Mouse (Mus musculus) lung, postnatal 0 days (tissue): ENCODE data around the gene Gabrg3. TPM values are rescaled to one million over a fixed set of nuclear protein-coding genes. Genes with fewer than 3 reads are reported as not detected.

Experiments used
- ATAC-seq: fragments of 200-750 bp; cut with Nextera tagmentation; 2 replicates; pipeline ENCODE4 v1.8.0; 2017; ENCODE audit warnings: moderate library complexity
- DNase-seq: peaks from one replicate; pipeline ENCODE4 v3.0.0-alpha.2; 2016; ENCODE audit warnings: low spot score
- H3K27ac ChIP-seq: fragments of 300-500 bp; sonication (generic); 2 replicates; pipeline ENCODE4 v1.5.1; 2014; ENCODE audit warnings: antibody characterized with exemption, mild to moderate bottlenecking, low read length, mixed read lengths
- H3K27me3 ChIP-seq: fragments of 300-500 bp; sonication (generic); replicated peaks from 2 replicates; pipeline ENCODE4 v1.6.1; 2014; ENCODE audit warnings: low read length, mixed read lengths; ENCODE audit not compliant: insufficient read depth
- H3K36me3 ChIP-seq: fragments of 300-500 bp; sonication (generic); 2 replicates; pipeline ENCODE4 v1.6.1; 2014; ENCODE audit warnings: low read length, mixed read lengths; ENCODE audit not compliant: insufficient read depth
- H3K4me1 ChIP-seq: fragments of 300-500 bp; sonication (generic); 2 replicates; pipeline ENCODE4 v1.6.1; 2014; ENCODE audit warnings: antibody characterized with exemption, low read depth, low read length, mixed read lengths; ENCODE audit not compliant: insufficient read depth
- H3K4me2 ChIP-seq: fragments of 300-500 bp; sonication (generic); replicated peaks from 2 replicates; pipeline ENCODE4 v1.6.1; 2014; ENCODE audit warnings: low read depth, mild to moderate bottlenecking, low read length, moderate library complexity, mixed read lengths
- H3K4me3 ChIP-seq: fragments of 300-500 bp; sonication (generic); 2 replicates; pipeline ENCODE4 v1.5.1; 2014; ENCODE audit warnings: low read depth, low read length
- H3K9ac ChIP-seq: fragments of 300-500 bp; sonication (generic); replicated peaks from 2 replicates; pipeline ENCODE4 v1.6.1; 2014; ENCODE audit warnings: low read depth, mild to moderate bottlenecking
- H3K9me3 ChIP-seq: fragments of 300-500 bp; sonication (generic); 2 replicates; pipeline ENCODE4 v1.6.1; 2016; ENCODE audit warnings: low read length, mixed read lengths
- CTCF ChIP-seq: IDR thresholded peaks from 2 replicates; pipeline ENCODE4 v1.5.1; 2016; ENCODE audit warnings: antibody characterized with exemption, mild to moderate bottlenecking
- EP300 ChIP-seq: IDR thresholded peaks from 2 replicates; pipeline ENCODE4 v1.6.1; 2016; ENCODE audit warnings: antibody characterized with exemption, mild to moderate bottlenecking, control low read depth
- WGBS: fragments of 180-500 bp; shearing (Covaris S2); extraction: QIAGEN DNeasy Blood & Tissue Kit; methylation state at CpG from one replicate; pipeline ENCODE4 v1.1.7; 2014; 5-methylcytosine and 5-hydroxymethylcytosine counted together
- polyA plus RNA-seq: library from polyadenylated mRNA; unstranded; fragments of >200 nt; fragmentation: Nextera tagmentation; extraction: Ambion mirVana; gene quantifications from 2 replicates; pipeline ENCODE4 v1.2.1, GENCODE M21; 2015

Gene Gabrg3
- polyA plus RNA-seq, 1 experiment from 2014 or later = 0.07 TPM

GRCm38 (mm10) chr7:57293564-57293963 lies 93.4 kb downstream of the Gabrg3 start:
- H3K36me3 ChIP-seq = no peaks in the 10 kb centered on the region
- DNase-seq = no peak
- 78% methylated on average over 6 of the region's 6 CpGs for WGBS
- H3K27ac ChIP-seq = no peak overlapping the region
- H3K9ac ChIP-seq = no peak overlapping the region
- no peaks in the 10 kb centered on the region for H3K4me1 ChIP-seq
- H3K9me3 ChIP-seq = no peaks in the 10 kb centered on the region
- TF ChIP-seq CTCF (no peak), EP300 (no peak)
- no peaks in the 10 kb centered on the region for H3K27me3 ChIP-seq
- H3K4me3 ChIP-seq = no peak overlapping the region
- H3K4me2 ChIP-seq = no peak overlapping the region
- ATAC-seq = no peak

- Histone ChIP-seq H3K27me3 (no peaks in the 10 kb centered on the region), H3K9ac (no peak overlapping the region), H3K27ac (no peak overlapping the region), H3K4me1 (no peaks in the 10 kb centered on the region), H3K4me3 (no peak overlapping the region), H3K4me2 (no peak overlapping the region), H3K9me3 (no peaks in the 10 kb centered on the region), H3K36me3 (no peaks in the 10 kb centered on the region)
- 71% methylated on average over 6 of the region's 6 CpGs for WGBS
- ATAC-seq (no peak), DNase-seq (no peak)
- TF ChIP-seq CTCF = no peak
- no peak for TF ChIP-seq EP300
Observed at GRCm38 (mm10) chr7:57283186-57283585, 103.8 kb downstream of the Gabrg3 start.

- no peak overlapping the region for H3K4me2 ChIP-seq
- H3K4me3 ChIP-seq = no peak overlapping the region
- no peaks in the 10 kb centered on the region for H3K36me3 ChIP-seq
- DNase-seq = no peak
- no peaks in the 10 kb centered on the region for H3K4me1 ChIP-seq
- H3K9me3 ChIP-seq = no peaks in the 10 kb centered on the region
- no peak overlapping the region for H3K27ac ChIP-seq
- H3K9ac ChIP-seq = no peak overlapping the region
- ATAC-seq = no peak
- 76% methylated on average over 3 of the region's 3 CpGs for WGBS
- H3K27me3 ChIP-seq = no peaks in the 10 kb centered on the region
- TF ChIP-seq CTCF = no peak
- TF ChIP-seq EP300 = no peak
Observed at GRCm38 (mm10) chr7:57278841-57279240, 108.1 kb downstream of the Gabrg3 start.

- Histone ChIP-seq H3K27me3 (no peaks in the 10 kb centered on the region), H3K27ac (no peak overlapping the region), H3K36me3 (no peaks in the 10 kb centered on the region), H3K4me3 (no peak overlapping the region), H3K4me2 (no peak overlapping the region), H3K9me3 (no peaks in the 10 kb centered on the region), H3K4me1 (no peaks in the 10 kb centered on the region), H3K9ac (no peak overlapping the region)
- no peak for ATAC-seq
- TF ChIP-seq CTCF (no peak), EP300 (no peak)
- no peak for DNase-seq
- 77% methylated on average over 1 of the region's 1 CpGs for WGBS
Observed at GRCm38 (mm10) chr7:57260201-57260600, 126.8 kb downstream of the Gabrg3 start.

GRCm38 (mm10) chr7:57258893-57259574 lies 128.0 kb downstream of the Gabrg3 start:
- Histone ChIP-seq H3K4me1 (no peaks in the 10 kb centered on the region), H3K36me3 (no peaks in the 10 kb centered on the region), H3K9me3 (no peaks in the 10 kb centered on the region), H3K27ac (no peak overlapping the region), H3K9ac (no peak overlapping the region), H3K27me3 (no peaks in the 10 kb centered on the region), H3K4me3 (no peak overlapping the region), H3K4me2 (no peak overlapping the region)
- no peak for TF ChIP-seq CTCF
- no peak for TF ChIP-seq EP300
- ATAC-seq (no peak), DNase-seq (no peak)
- WGBS = 53% methylated on average over 5 of the region's 5 CpGs

GRCm38 (mm10) chr7:57243981-57244380 lies 143.0 kb downstream of the Gabrg3 start:
- DNase-seq (no peak), ATAC-seq (no peak)
- 70% methylated on average over 4 of the region's 4 CpGs for WGBS

More at GRCm38 (mm10) chr7:57243981-57244380, 143.0 kb downstream of the Gabrg3 start:
- H3K9ac ChIP-seq = no peak overlapping the region
- no peaks in the 10 kb centered on the region for H3K27me3 ChIP-seq
- no peaks in the 10 kb centered on the region for H3K36me3 ChIP-seq
- TF ChIP-seq CTCF = no peak
- no peak for TF ChIP-seq EP300
- no peak overlapping the region for H3K4me2 ChIP-seq
- no peaks in the 10 kb centered on the region for H3K4me1 ChIP-seq
- no peak overlapping the region for H3K4me3 ChIP-seq
- no peaks in the 10 kb centered on the region for H3K9me3 ChIP-seq
- H3K27ac ChIP-seq = no peak overlapping the region
